Mouse (Mus musculus) layer of hippocampus, adult 2 months (tissue): ENCODE measurements around the gene Wwp2. TPM values are rescaled to one million over a fixed set of nuclear protein-coding genes. Genes with fewer than 3 reads are reported as not detected.

Experiments used
- DNase-seq, 2 experiments: peaks; one replicate each; pipeline ENCODE4 v3.0.0; 2022; ENCODE audit warnings: low spot score in 2 of 2
- H3K27ac ChIP-seq: fragments of 200-600 bp; 2 replicates; pipeline ENCODE4 v1.8.1; 2022
- H3K4me3 ChIP-seq: fragments of 200-600 bp; 2 replicates; pipeline ENCODE4 v1.8.1; 2022; ENCODE audit warnings: mild to moderate bottlenecking
- CTCF ChIP-seq: fragments of 200-600 bp; conservative IDR thresholded peaks from 2 replicates; pipeline ENCODE4 v1.8.1; 2022; ENCODE audit warnings: antibody characterized with exemption, mild to moderate bottlenecking, moderate library complexity
- total RNA-seq, 2 experiments: library from RNA; stranded (reverse); gene quantifications; 2 replicates each; pipeline ENCODE4 v1.2.3; 2021

Gene Wwp2
- total RNA-seq, 2 experiments from 2014 or later: 37.1 to 38.0 TPM

DNA sequence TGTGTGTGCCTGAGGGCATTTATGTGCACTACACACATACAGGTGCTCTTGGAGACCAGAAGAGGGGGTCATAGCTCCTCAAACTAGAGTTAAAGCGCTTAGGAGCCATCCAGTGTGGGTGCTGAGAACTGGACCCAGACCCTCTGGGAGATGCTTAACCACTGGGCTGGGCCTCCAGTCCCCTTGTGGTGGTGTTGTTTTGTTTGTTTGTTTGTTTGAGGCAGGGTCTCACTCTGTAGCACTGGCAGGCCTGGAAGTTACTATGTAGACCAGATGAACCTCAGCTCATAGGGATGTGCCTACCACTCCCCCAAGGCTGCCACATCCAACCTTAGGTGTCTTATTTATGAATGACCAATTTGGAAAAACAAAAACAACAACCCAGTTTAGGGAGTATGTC lies 70.9 kb downstream of the Wwp2 start:
- no peak overlapping the region for H3K27ac ChIP-seq
- no peak for TF ChIP-seq CTCF

DNA sequence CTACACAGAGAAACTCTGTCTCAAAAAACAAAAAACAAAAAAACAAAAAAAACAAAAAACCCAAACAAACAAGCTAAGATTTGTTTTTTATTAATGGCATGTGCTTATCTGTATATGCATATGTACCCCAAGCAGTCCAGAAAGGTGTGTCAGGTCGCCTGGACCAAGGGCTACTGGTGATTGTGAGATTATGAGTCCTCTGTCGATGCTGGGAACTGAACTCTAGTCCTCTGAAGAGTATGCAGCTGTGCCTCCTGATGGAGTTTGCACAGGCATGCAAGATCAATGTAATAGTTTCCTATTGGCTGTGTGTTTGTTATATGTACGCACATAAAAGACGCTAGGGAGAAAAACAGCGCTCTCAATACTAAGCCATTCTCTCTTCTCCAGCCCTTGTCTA lies 74.0 kb downstream of the Wwp2 start:
- no peak for DNase-seq
- no peak overlapping the region for H3K4me3 ChIP-seq
- TF ChIP-seq CTCF: no peak
- no peak overlapping the region for H3K27ac ChIP-seq

More for the DNA sequence above, 70.9 kb downstream of the Wwp2 start:
- no peak overlapping the region for H3K4me3 ChIP-seq
- no peak for DNase-seq

GRCm38 (mm10) chr8:107510766-107511165 lies 74.6 kb downstream of the Wwp2 start:
- no peak for TF ChIP-seq CTCF
- Histone ChIP-seq H3K4me3 (no peak overlapping the region), H3K27ac (peak overlapping the region; percentile 4; the same call in 1 of the 2 replicates)
- DNase-seq: no peak

DNA sequence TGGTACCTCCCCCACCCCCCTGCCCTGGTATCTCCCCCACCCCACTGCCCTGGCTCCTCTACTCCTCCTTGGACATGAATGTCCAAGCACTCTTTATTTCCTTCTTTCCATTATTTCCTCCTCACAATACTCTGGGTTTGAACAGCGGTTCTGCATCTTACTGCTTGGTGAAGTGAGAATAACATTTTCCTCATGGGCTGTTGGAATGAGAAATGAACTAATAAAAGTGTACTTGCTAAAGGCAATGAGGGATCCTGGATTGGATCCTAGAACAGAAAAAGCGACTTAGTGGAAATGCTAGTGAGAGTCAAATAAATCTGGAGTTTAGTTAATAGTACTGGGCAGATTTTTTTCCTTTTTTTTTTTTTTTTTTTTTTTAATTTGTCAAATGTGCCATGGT lies 77.1 kb downstream of the Wwp2 start:
- DNase-seq: no peak
- TF ChIP-seq CTCF: no peak
- no peak overlapping the region for H3K4me3 ChIP-seq
- no peak overlapping the region for H3K27ac ChIP-seq

DNA sequence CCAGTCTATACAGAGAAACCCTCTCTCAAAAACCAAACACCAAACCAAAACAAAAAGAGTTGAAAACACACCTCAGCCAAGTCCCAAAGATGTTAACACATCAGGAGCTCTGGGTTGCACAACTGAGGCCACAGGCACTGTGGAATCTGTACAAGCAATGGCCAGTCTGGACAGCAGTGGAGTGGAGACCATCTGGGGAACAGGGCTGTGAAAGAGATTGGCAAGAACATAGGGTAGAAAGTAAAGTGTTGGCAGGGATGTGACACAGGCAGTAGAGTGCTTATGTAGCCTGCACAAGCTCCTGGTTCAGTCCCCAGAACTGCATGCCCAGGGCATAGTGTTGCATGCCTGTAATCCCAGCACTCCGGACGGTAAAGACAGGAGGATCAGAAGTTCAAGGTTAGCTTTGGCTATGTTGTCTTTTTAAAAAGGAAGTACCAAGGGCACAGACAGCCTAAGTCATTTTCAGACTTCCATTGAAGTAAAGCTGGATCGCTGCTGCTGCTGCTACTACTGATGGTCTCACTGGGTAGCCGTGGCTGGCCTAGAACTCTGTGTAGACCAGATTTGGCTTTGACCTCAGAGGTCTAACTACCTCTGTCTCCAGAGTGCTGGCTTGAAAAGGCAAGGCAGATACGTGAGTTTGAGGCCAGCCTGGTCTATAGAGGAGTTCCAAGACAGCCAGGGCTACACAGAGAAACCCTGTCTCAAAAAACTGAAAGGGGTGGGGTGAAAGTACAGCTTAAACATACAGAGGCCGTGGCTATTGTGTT lies 79.0 kb downstream of the Wwp2 start:
- Histone ChIP-seq H3K4me3 (no peak overlapping the region), H3K27ac (no peak overlapping the region)
- DNase-seq: no peak
- TF ChIP-seq CTCF: no peak

GRCm38 (mm10) chr8:107518726-107519125 lies 82.6 kb downstream of the Wwp2 start:
- Histone ChIP-seq H3K4me3 (no peak overlapping the region), H3K27ac (peak overlapping the region; percentile 71; the same call in 1 of the 2 replicates)
- TF ChIP-seq CTCF: no peak
- no peak for DNase-seq

- Histone ChIP-seq H3K27ac (peak overlapping the region; percentile 71), H3K4me3 (no peak overlapping the region)
- peak in 1 of 2 experiments; percentile 22 for DNase-seq
- TF ChIP-seq CTCF: no peak
Observed at GRCm38 (mm10) chr8:107519860-107520259, 83.7 kb downstream of the Wwp2 start.

DNA sequence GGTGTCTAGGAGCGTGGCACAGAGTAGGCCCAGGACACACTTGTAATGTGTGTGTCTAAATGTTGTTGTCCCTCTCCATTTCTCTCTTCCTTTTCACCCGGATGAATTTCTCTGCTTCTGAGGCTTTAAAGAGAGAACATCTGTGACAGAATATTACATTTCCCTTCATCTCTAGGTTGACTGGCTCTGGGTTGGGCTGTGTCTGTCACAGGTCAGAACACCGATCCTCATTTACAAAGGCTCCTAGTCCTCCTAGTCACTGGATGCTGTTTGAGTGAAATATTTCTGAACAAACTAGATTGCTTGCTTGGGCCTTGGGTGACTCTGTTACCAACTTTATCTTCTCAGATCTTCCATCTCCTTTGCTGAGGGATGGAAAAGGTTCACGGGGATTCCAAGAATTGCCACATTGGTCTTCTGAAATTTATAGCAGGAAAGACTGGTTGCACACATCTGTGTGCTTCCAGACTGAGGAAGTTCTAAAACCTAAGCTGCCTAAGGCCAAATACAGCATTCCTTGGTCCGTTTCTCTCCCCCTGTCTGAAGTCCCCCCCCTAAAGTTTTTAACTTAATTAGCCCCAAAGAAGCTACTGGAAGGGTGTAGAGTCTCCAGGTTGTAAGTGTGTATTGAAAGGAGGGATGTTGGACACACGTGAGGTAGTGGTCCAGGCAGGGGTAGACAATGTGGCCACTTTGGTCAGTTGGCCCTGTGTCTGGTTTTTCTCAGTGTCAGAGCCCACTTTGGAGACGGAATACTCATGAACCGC lies 85.8 kb downstream of the Wwp2 start:
- peak overlapping the region; percentile 59 for H3K27ac ChIP-seq
- DNase-seq: no peak
- no peak for TF ChIP-seq CTCF
- no peak overlapping the region for H3K4me3 ChIP-seq

DNA sequence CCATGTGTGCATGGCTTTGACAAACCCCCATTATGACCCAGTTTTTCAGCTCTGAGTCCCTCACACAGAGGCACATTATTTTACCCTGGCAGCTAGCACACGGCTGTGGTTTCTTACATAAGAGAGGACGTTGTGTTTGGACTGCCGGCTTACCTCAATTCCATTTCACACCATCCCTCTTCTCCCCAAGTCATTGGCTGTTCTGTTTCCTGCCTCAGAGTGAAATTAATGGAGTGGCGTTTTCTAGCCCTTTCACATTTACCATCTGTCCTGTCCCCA lies 86.3 kb downstream of the Wwp2 start:
- TF ChIP-seq CTCF: no peak
- H3K27ac ChIP-seq: peak overlapping the region; percentile 59
- DNase-seq: no peak
- no peak overlapping the region for H3K4me3 ChIP-seq

- no peak for TF ChIP-seq CTCF
- Histone ChIP-seq H3K4me3 (no peak overlapping the region), H3K27ac (no peak overlapping the region)
- DNase-seq: no peak
Observed at GRCm38 (mm10) chr8:107524535-107524934, 88.4 kb downstream of the Wwp2 start.

DNA sequence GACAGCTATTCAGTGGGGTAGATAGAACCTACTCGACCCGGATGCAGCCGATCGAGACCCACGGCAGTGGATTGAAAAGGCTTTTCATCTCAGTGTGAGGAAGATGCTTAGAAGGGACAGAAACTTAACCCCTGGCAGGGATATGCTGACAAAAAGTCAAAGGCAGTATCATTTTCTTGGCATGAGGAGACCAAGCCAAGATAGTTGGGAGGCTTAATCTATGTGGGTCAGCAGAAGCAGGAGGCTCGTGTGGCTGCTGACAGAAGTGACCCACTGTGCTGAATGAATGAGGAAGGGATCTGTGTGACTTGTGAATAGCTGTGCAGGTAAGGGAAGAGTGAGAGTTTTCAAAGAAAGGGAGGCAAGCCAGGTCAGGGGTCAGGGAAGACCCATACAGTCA lies 92.6 kb downstream of the Wwp2 start:
- Histone ChIP-seq H3K4me3 (no peak overlapping the region), H3K27ac (no peak overlapping the region)

DNA sequence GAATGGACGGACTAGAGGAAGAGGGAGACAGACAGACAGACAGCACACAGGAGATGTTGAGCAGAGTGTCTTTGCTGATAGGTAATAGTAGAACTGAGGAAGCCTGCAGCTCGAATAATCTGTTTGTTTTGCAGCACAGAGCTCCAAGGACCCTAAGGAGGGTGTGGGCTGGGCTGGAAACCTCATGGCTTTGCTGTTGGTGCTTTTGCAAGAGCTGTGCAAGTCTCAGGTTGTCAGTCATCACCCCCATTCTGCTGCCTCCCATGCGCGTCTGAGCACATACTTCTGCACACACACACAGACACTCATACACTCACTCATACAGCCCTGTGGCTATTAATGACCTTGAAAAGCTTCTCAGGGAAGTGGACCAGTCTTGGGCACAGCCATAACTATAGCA lies 101.3 kb downstream of the Wwp2 start:
- H3K4me3 ChIP-seq: no peak overlapping the region
- no peak for TF ChIP-seq CTCF
- H3K27ac ChIP-seq: no peak overlapping the region

More for the DNA sequence above, 92.6 kb downstream of the Wwp2 start:
- no peak for TF ChIP-seq CTCF
- DNase-seq: no peak

GRCm38 (mm10) chr8:107540623-107541022 lies 104.5 kb downstream of the Wwp2 start:
- TF ChIP-seq CTCF: no peak
- DNase-seq: no peak
- no peak overlapping the region for H3K4me3 ChIP-seq
- H3K27ac ChIP-seq: no peak overlapping the region

More for the DNA sequence above, 101.3 kb downstream of the Wwp2 start:
- DNase-seq: no peak

- TF ChIP-seq CTCF: no peak
Observed at GRCm38 (mm10) chr8:107541369-107541768, 105.2 kb downstream of the Wwp2 start.

More at GRCm38 (mm10) chr8:107541369-107541768, 105.2 kb downstream of the Wwp2 start:
- no peak overlapping the region for H3K4me3 ChIP-seq
- no peak for DNase-seq
- no peak overlapping the region for H3K27ac ChIP-seq
